Mouse (Mus musculus) hindbrain, embryonic 14.5 days (tissue): ENCODE measurements at regions not wholly inside any gene's neighbourhood (a gene's known extent, or its start where the extent isn't known, plus 50 kb on each side); places are given as distances from the start of the nearest gene placed in this dataset.
A peak's percentile ranks its signal among the peaks of the same experiment; 100 is the strongest.

Source experiments
- ATAC-seq: fragments of 200-750 bp; cut with Nextera tagmentation; 2 replicates; pipeline ENCODE4 v1.8.0; 2017; ENCODE audit warnings: moderate number of reproducible peaks, mild to moderate bottlenecking, moderate TSS enrichment, moderate library complexity; ENCODE audit not compliant: low FRiP score
- DNase-seq: peaks from one replicate; pipeline ENCODE4 v3.0.0-alpha.2; 2015; ENCODE audit warnings: low spot score
- H3K27ac ChIP-seq: fragments of 300-500 bp; sonication (generic); 2 replicates; pipeline ENCODE4 v1.5.1; 2014; ENCODE audit warnings: mild to moderate bottlenecking, moderate library complexity
- H3K27me3 ChIP-seq: fragments of 300-500 bp; sonication (generic); 2 replicates; pipeline ENCODE4 v1.6.1; 2014; ENCODE audit warnings: mild to moderate bottlenecking, low read length, mixed read lengths; ENCODE audit not compliant: control insufficient read depth, insufficient read depth
- H3K36me3 ChIP-seq: fragments of 300-500 bp; sonication (generic); replicated peaks from 2 replicates; pipeline ENCODE4 v1.6.1; 2014; ENCODE audit not compliant: control insufficient read depth, insufficient read depth
- H3K4me1 ChIP-seq: fragments of 300-500 bp; sonication (generic); replicated peaks from 2 replicates; pipeline ENCODE4 v1.6.1; 2014; ENCODE audit warnings: antibody characterized with exemption, low read length, mixed read lengths; ENCODE audit not compliant: control insufficient read depth, insufficient read depth
- H3K4me2 ChIP-seq: fragments of 300-500 bp; sonication (generic); replicated peaks from 2 replicates; pipeline ENCODE4 v1.6.1; 2014; ENCODE audit warnings: mild to moderate bottlenecking, moderate library complexity
- H3K4me3 ChIP-seq: fragments of 300-500 bp; sonication (generic); replicated peaks from 2 replicates; pipeline ENCODE4 v1.5.1; 2014; ENCODE audit warnings: mild to moderate bottlenecking, low read length
- H3K9ac ChIP-seq: fragments of 300-500 bp; sonication (generic); 2 replicates; pipeline ENCODE4 v1.6.1; 2014
- H3K9me3 ChIP-seq: fragments of 300-500 bp; sonication (generic); 2 replicates; pipeline ENCODE4 v1.6.1; 2016; ENCODE audit warnings: low read length; ENCODE audit not compliant: control insufficient read depth
- WGBS: fragments of 180-500 bp; shearing (Covaris S2); extraction: QIAGEN DNeasy Blood & Tissue Kit; methylation state at CpG from one replicate; pipeline ENCODE4 v1.1.7; 2014; 5-methylcytosine and 5-hydroxymethylcytosine counted together

GRCm38 (mm10) chr7:73031407-73031806 lies 343.9 kb upstream of the Rgma start:
- H3K27ac ChIP-seq, result no peak overlapping the region
- no peak overlapping the region for H3K4me3 ChIP-seq
- H3K4me2 ChIP-seq, result no peak overlapping the region
- no peaks in the 10 kb centered on the region for H3K27me3 ChIP-seq
- DNase-seq, result no peak
- no peaks in the 10 kb centered on the region for H3K9me3 ChIP-seq
- ATAC-seq, result no peak
- H3K36me3 ChIP-seq, result no peaks in the 10 kb centered on the region
- WGBS, result 92% methylated on average over 5 of the region's 5 CpGs
- H3K4me1 ChIP-seq, result 0 out of 2 replicates have a peak, but pooled peaks cover 6% of the 10 kb centered on the region
- H3K9ac ChIP-seq, result no peak overlapping the region

DNA sequence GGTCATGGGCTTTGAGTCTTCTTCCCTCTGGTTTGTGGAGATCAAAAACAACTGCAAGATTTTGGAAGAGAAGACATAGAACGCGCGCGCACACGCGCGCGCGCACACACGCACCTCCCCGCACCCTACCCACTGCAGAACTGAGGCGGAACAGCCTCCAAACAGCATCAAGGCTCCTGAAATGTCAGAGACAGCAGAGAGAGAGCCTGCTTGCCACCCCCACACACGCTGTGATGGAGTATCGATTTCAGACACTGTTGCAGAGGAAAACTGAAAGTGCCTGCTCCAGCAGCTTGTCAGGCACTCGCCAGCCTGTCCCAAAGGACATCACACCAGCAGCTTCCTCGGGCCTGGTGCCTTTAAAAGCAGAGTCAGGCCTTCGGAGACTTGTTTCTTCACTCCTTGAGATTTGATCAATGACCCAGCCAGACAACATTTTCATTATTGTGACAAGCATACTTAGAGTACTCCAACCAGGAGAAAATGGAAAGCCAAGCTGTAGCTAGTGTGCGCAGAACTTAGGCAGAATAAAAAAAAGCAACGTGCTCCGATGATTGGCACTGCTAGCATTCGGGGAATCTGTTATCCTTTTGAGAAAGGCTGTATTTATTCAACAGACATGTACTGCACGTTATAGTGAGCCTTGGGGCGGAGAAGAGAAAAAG lies 342.9 kb upstream of the Rgma start:
- Histone ChIP-seq H3K4me1 (0 out of 2 replicates have a peak, but pooled peaks cover 6% of the 10 kb centered on the region), H3K9ac (no peak overlapping the region), H3K9me3 (no peaks in the 10 kb centered on the region), H3K27ac (peak overlapping the region; percentile 30; the same call in 1 of the 2 replicates), H3K4me3 (no peak overlapping the region), H3K4me2 (no peak overlapping the region), H3K27me3 (no peaks in the 10 kb centered on the region), H3K36me3 (no peaks in the 10 kb centered on the region)
- no peak for DNase-seq
- ATAC-seq, result no peak
- WGBS, result 71% methylated on average over 23 of the region's 23 CpGs

- Histone ChIP-seq H3K36me3 (no peaks in the 10 kb centered on the region), H3K27me3 (no peaks in the 10 kb centered on the region), H3K4me1 (0 out of 2 replicates have a peak, but pooled peaks cover 4% of the 10 kb centered on the region), H3K4me2 (no peak overlapping the region), H3K27ac (no peak overlapping the region), H3K9me3 (no peaks in the 10 kb centered on the region), H3K9ac (no peak overlapping the region), H3K4me3 (no peak overlapping the region)
- DNase-seq, result no peak
- WGBS, result 69% methylated on average over 20 of the region's 20 CpGs
- no peak for ATAC-seq
These were observed 338.3 kb upstream of the Rgma start for GRCm38 (mm10) chr7:73036801-73037555.

- DNase-seq, result no peak
- 93% methylated on average over 9 of the region's 9 CpGs for WGBS
These were observed 337.7 kb upstream of the Rgma start for GRCm38 (mm10) chr7:73037638-73038037.

DNA sequence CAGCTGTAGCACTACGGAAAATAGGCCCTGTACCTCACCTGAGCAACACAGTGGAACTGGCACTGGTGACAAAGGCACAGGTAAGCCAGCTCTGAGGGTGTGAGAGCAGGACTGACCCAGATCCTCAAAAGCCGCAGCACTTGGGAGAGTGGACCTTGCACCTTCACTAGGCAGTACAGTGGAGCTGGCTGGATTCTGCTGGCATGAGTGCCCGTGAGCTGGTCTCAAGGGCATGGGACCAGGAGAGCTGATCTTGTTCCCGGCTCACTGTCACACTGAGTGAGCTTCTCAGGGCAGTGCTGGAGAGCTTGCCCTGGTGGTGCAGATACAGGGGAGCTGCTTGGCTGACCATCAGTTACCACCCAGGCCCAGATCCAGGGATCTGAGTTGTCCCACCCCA lies 335.4 kb upstream of the Rgma start:
- peaks cover 2% of the 10 kb centered on the region; the same call in 1 of the 2 replicates for H3K9me3 ChIP-seq
- ATAC-seq (no peak), DNase-seq (no peak)
- H3K4me2 ChIP-seq, result no peak overlapping the region
- no peaks in the 10 kb centered on the region for H3K4me1 ChIP-seq
- no peaks in the 10 kb centered on the region for H3K36me3 ChIP-seq
- H3K4me3 ChIP-seq, result no peak overlapping the region
- no peak overlapping the region for H3K27ac ChIP-seq
- no peak overlapping the region for H3K9ac ChIP-seq
- WGBS, result 90% methylated on average over 4 of the region's 4 CpGs
- no peaks in the 10 kb centered on the region for H3K27me3 ChIP-seq

More at GRCm38 (mm10) chr7:73037638-73038037, 337.7 kb upstream of the Rgma start:
- Histone ChIP-seq H3K27me3 (no peaks in the 10 kb centered on the region), H3K4me3 (no peak overlapping the region), H3K4me2 (no peak overlapping the region), H3K36me3 (no peaks in the 10 kb centered on the region), H3K27ac (no peak overlapping the region), H3K9me3 (no peaks in the 10 kb centered on the region), H3K9ac (no peak overlapping the region), H3K4me1 (no peaks in the 10 kb centered on the region)
- ATAC-seq, result no peak

- Histone ChIP-seq H3K27ac (no peak overlapping the region), H3K27me3 (no peaks in the 10 kb centered on the region), H3K4me3 (no peak overlapping the region), H3K36me3 (no peaks in the 10 kb centered on the region), H3K9ac (no peak overlapping the region), H3K4me2 (no peak overlapping the region), H3K9me3 (peaks cover 8% of the 10 kb centered on the region; the same call in 1 of the 2 replicates), H3K4me1 (no peaks in the 10 kb centered on the region)
- WGBS, result 92% methylated on average over 3 of the region's 3 CpGs
- no peak for DNase-seq
- no peak for ATAC-seq
These were observed 331.0 kb upstream of the Rgma start for GRCm38 (mm10) chr7:73044316-73044715.

DNA sequence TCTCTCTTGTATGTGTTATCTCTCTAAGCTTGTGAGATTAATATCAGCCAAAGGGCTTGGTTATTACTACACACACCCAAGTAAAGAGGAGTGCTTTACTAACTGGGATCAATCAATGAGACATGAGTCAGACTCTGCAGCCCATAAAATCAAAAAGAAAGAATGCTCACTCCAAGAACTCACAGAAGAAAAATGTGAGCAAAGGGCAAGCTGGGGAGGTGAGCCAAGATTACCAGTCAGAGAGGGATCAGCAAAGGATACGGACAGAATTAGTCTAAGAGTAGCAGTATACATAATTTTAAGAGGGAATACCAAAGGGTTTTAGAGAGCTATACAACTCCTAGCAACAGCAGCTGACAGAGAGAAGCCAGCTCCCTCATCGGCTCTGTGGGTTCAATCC lies 319.4 kb upstream of the Rgma start:
- Histone ChIP-seq H3K9ac (no peak overlapping the region), H3K9me3 (no peaks in the 10 kb centered on the region), H3K4me2 (no peak overlapping the region), H3K4me3 (no peak overlapping the region), H3K36me3 (no peaks in the 10 kb centered on the region), H3K27me3 (no peaks in the 10 kb centered on the region), H3K4me1 (no peaks in the 10 kb centered on the region), H3K27ac (no peak overlapping the region)
- no peak for ATAC-seq
- DNase-seq, result no peak
- WGBS, result 85% methylated on average over 2 of the region's 2 CpGs

DNA sequence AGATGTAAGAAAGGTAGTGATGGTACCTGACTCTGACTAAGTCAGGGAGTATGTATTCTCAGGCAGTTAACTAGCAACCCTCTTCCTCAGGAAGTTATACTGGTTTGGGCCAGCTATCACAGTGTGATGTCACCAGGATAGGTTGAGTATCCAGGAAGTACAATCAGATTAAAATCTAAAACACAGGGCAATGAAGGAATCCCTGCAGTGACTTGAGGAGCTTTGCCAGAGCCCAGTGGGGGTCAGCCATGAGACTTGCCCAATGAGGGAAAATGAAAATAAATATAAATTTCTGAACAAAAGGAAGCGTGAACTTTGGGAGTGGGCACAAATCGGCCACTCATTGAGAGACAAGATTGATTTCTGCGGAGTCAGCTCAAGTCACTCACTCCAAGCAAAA lies 311.8 kb upstream of the Rgma start:
- ATAC-seq, result no peak
- H3K9ac ChIP-seq, result no peak overlapping the region
- no peak overlapping the region for H3K4me2 ChIP-seq
- no peak overlapping the region for H3K4me3 ChIP-seq
- no peaks in the 10 kb centered on the region; the same call in 1 of the 2 replicates for H3K4me1 ChIP-seq
- no peaks in the 10 kb centered on the region for H3K9me3 ChIP-seq
- DNase-seq, result no peak
- no peaks in the 10 kb centered on the region for H3K36me3 ChIP-seq
- no peaks in the 10 kb centered on the region for H3K27me3 ChIP-seq
- no peak overlapping the region for H3K27ac ChIP-seq
- 75% methylated on average over 3 of the region's 3 CpGs for WGBS

DNA sequence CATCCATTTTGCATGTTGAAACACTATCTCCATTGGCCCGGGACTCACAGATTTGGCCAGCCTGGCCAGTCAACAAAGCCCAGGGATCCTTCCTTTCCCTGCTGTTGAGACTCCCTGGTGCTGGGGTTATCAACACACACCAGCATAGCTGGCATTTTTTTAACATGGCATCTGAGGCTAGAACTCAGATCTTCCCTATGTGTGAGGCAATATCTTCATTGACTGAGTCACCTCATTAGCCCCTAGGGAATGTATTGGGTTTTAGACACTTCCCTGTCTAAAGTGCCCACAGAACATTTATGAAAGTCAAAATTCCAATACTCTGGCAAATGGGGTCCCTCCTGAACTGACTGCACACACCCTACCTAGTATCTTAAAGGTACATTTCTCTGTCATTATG lies 306.8 kb upstream of the Rgma start:
- no peak for DNase-seq
- no peaks in the 10 kb centered on the region for H3K4me1 ChIP-seq
- H3K27ac ChIP-seq, result no peak overlapping the region
- no peak overlapping the region for H3K4me2 ChIP-seq
- H3K9me3 ChIP-seq, result no peaks in the 10 kb centered on the region
- WGBS, result 82% methylated on average over 1 of the region's 1 CpGs
- H3K9ac ChIP-seq, result no peak overlapping the region
- H3K36me3 ChIP-seq, result no peaks in the 10 kb centered on the region
- H3K27me3 ChIP-seq, result no peaks in the 10 kb centered on the region
- no peak overlapping the region for H3K4me3 ChIP-seq
- no peak for ATAC-seq
